Mouse (Mus musculus) olfactory bulb, adult 2 months (tissue): Measurements from ENCODE around the gene Mto1.

ENCODE experiments used
- CTCF ChIP-seq: fragments of 200-500 bp; IDR thresholded peaks from 2 replicates; pipeline ENCODE4 v1.5.1; 2012; ENCODE audit warnings: low read depth, mild to moderate bottlenecking, low read length, moderate library complexity; ENCODE audit not compliant: insufficient read depth
- POLR2A ChIP-seq: fragments of 200-500 bp; IDR thresholded peaks from 2 replicates; pipeline ENCODE4 v1.6.1; 2012; ENCODE audit warnings: mild to moderate bottlenecking, low read depth, low read length, moderate library complexity; ENCODE audit not compliant: insufficient read depth

DNA sequence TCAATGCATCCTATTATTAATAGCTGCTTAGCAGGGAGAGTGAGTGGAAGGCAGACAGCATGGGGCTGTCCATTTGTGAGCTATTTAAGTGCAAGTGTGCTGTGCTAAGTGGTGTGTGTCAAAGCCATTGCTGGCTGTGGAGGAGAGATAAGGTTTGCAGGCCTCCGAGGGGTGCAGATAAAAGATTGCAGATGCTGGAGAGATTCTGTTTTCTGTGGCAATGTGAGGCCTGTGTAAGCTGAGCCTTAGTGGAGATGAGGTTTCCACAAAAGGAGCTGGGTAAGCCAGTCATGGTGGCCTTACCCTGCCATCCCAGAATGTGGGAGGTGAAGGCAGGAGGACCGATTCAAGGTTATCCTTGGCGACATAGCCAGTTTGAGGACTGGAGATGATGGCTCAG lies 68.1 kb downstream of the Mto1 start:
- TF ChIP-seq CTCF (no peak), POLR2A (no peak)
